13 mouse cellular contexts compared by ENCODE assay signal in genomic region chr4:142845066-142845696, GRCm38 (mm10).
DNase-seq lines count a peak whose midpoint lies in the region; ATAC-seq and TF ChIP-seq lines count a peak whose summit lies in the region.
"Had no signal": no experiment of that assay in that cellular context is flagged by ENCODE, and none has a peak within 500 bp of the region (broad histone marks: within the 10 kb centered on the region; RNA-seq: fewer than 3 reads in every experiment).

No protein-coding gene starts in this region.

- WGBS in heart, embryonic 12.5 days, result 44% methylated on average over 6 of the region's 6 CpGs
- 57% methylated on average over 6 of the region's 6 CpGs for WGBS in heart, embryonic 11.5 days (ENCODE audit: insufficient replicate concordance)
- WGBS in kidney, postnatal 0 days, result 52% methylated on average over 6 of the region's 6 CpGs

- H3K4me3 ChIP-seq in heart, embryonic 12.5 days, result no peak overlapping the region
- H3K4me3 ChIP-seq in heart, embryonic 11.5 days (ENCODE audit: low read depth, low read length), result no peak overlapping the region
- H3K4me3 ChIP-seq in kidney, postnatal 0 days (replicated peaks; ENCODE audit: low read depth, low read length), result no peak overlapping the region

- no peak for TF ChIP-seq CTCF in kidney, postnatal 0 days (IDR thresholded peaks at IDR 0.05; ENCODE audit: low read depth)

- no peak overlapping the region for H3K27ac ChIP-seq in heart, embryonic 12.5 days (ENCODE audit: poor library complexity, severe bottlenecking)
- no peak overlapping the region; the same call in 1 of the 2 replicates for H3K27ac ChIP-seq in heart, embryonic 11.5 days (ENCODE audit: low read depth, low read length)
- H3K27ac ChIP-seq in kidney, postnatal 0 days, result no peak overlapping the region
- H3K27ac ChIP-seq: liver, embryonic 14.5 days had no signal

- H3K9me3 ChIP-seq in heart, embryonic 12.5 days (replicated peaks), result no peaks in the 10 kb centered on the region
- no peaks in the 10 kb centered on the region for H3K9me3 ChIP-seq in heart, embryonic 11.5 days (replicated peaks; ENCODE audit: control insufficient read depth, low read length)
- no peaks in the 10 kb centered on the region for H3K9me3 ChIP-seq in kidney, postnatal 0 days (replicated peaks; ENCODE audit: low read length)

- H3K4me2 ChIP-seq in heart, embryonic 12.5 days, result no peak overlapping the region
- no peak overlapping the region for H3K4me2 ChIP-seq in heart, embryonic 11.5 days
- no peak overlapping the region for H3K4me2 ChIP-seq in kidney, postnatal 0 days (ENCODE audit: low read length)

- peak; percentile 83 for DNase-seq in kidney, postnatal 0 days (ENCODE audit: low spot score)
- DNase-seq in kidney, adult 11 months, result no peak
- DNase-seq in ovary, adult 18-20 months (ENCODE audit: low spot score), result peak; percentile 31
- no peak for DNase-seq in ovary, postnatal 10 days (ENCODE audit: low spot score)
- DNase-seq in heart, postnatal 4 days, result peak; percentile 10
- no peak for DNase-seq in embryo, embryonic 9.5 days (ENCODE audit: extremely low spot score)
- DNase-seq: cerebellum, adult 18-20 months; gastrocnemius, postnatal 14 days; thymus, adult 2 months had no signal

- no peaks in the 10 kb centered on the region for H3K27me3 ChIP-seq in heart, embryonic 12.5 days (replicated peaks)
- H3K27me3 ChIP-seq in heart, embryonic 11.5 days (ENCODE audit: control insufficient read depth, insufficient read depth, low read length), result no peaks in the 10 kb centered on the region
- no peaks in the 10 kb centered on the region for H3K27me3 ChIP-seq in kidney, postnatal 0 days (ENCODE audit: insufficient read depth, low read length)

- no peaks in the 10 kb centered on the region for H3K36me3 ChIP-seq in heart, embryonic 12.5 days
- no peaks in the 10 kb centered on the region for H3K36me3 ChIP-seq in heart, embryonic 11.5 days (ENCODE audit: control insufficient read depth, insufficient read depth, low read length)
- no peaks in the 10 kb centered on the region for H3K36me3 ChIP-seq in kidney, postnatal 0 days (ENCODE audit: insufficient read depth, low read length)
- H3K36me3 ChIP-seq: G1E had no signal

- no peak overlapping the region for H3K9ac ChIP-seq in heart, embryonic 12.5 days
- no peak overlapping the region for H3K9ac ChIP-seq in heart, embryonic 11.5 days (ENCODE audit: low read depth, low read length)
- no peak overlapping the region for H3K9ac ChIP-seq in kidney, postnatal 0 days (ENCODE audit: low read depth, low read length)
- H3K9ac ChIP-seq: liver, embryonic 14.5 days had no signal

- peak; percentile 63 for ATAC-seq in heart, embryonic 12.5 days (ENCODE audit: insufficient number of reproducible peaks, low FRiP score)
- ATAC-seq in heart, embryonic 11.5 days (replicated peaks; ENCODE audit: insufficient number of reproducible peaks, low FRiP score, low TSS enrichment), result no peak
- ATAC-seq in kidney, postnatal 0 days (replicated peaks; ENCODE audit: low FRiP score, low read depth), result no peak

- H3K4me1 ChIP-seq in heart, embryonic 12.5 days (replicated peaks), result 0 out of 2 replicates have a peak, but pooled peaks cover 8% of the 10 kb centered on the region
- H3K4me1 ChIP-seq in heart, embryonic 11.5 days (ENCODE audit: control insufficient read depth, insufficient read depth, low read length), result no peaks in the 10 kb centered on the region
- H3K4me1 ChIP-seq in kidney, postnatal 0 days (replicated peaks; ENCODE audit: insufficient read depth, low read length), result 0 out of 2 replicates have a peak, but pooled peaks cover 3% of the 10 kb centered on the region

Comparison
In these comparisons a context has a peak if more than half of its experiments do, and no peak if none do; other contexts are left out.
1. DNase-seq: peak in kidney, postnatal 0 days (single experiment), ovary, adult 18-20 months (single experiment) and heart, postnatal 4 days (single experiment); none in kidney, adult 11 months (single experiment), ovary, postnatal 10 days (single experiment) and embryo, embryonic 9.5 days (single experiment).